Mouse (Mus musculus): ENCODE results near the gene Gm10197.

GRCm38 (mm10) chr19:53393646-53394045 lies 22.1 kb upstream of the Gm10197 start:
- TF ChIP-seq E2F4 (IDR thresholded peaks at IDR 0.05; ENCODE audit: insufficient read depth) (no peak), MAX (IDR thresholded peaks at IDR 0.05; ENCODE audit: low read depth) (no peak), POLR2A (IDR thresholded peaks at IDR 0.05; ENCODE audit: insufficient read length, low read depth) (no peak), POLR2AphosphoS2 (IDR thresholded peaks at IDR 0.05; ENCODE audit: insufficient read length, low read depth) (no peak), SRF (IDR thresholded peaks at IDR 0.05; ENCODE audit: control insufficient read depth, insufficient read length, low read depth) (no peak)
